Mouse (Mus musculus): Measurements from ENCODE around the gene Tnrc6c. TPM values are rescaled to one million over a fixed set of nuclear protein-coding genes. Genes with fewer than 3 reads are reported as not detected.

Gene Tnrc6c
- total and polyA plus RNA-seq, 2 experiments = 5.7 to 6.3 TPM

GRCm38 (mm10) chr11:117724604-117725301, 70.7 kb downstream of the Tnrc6c start:
- H3K27ac ChIP-seq (replicated peaks; ENCODE audit: insufficient read depth, low read depth, low read length) = no peak overlapping the region
- no peaks in the 10 kb centered on the region for H3K79me2 ChIP-seq (ENCODE audit: control insufficient read depth, insufficient read depth, low read length)
- no peak overlapping the region for H3K9ac ChIP-seq (ENCODE audit: low read depth, low read length)
- H3K4me3 ChIP-seq (ENCODE audit: insufficient read depth, low read depth, low read length) = no peak overlapping the region
- H3K27me3 ChIP-seq (ENCODE audit: control insufficient read depth, insufficient read depth, low read length) = no peaks in the 10 kb centered on the region
- peaks cover 11% of the 10 kb centered on the region; the same call in 1 of the 2 replicates for H3K4me1 ChIP-seq (ENCODE audit: control insufficient read depth, insufficient read depth, low read length)
- DNase-seq (ENCODE audit: extremely low read depth, low read depth, low spot score) = no peak
- TF ChIP-seq POLR2A (IDR thresholded peaks at IDR 0.05; ENCODE audit: extremely low read depth, insufficient read depth, low read length) (no peak), CTCF (IDR thresholded peaks at IDR 0.05; ENCODE audit: low read depth, low read length) (no peak)
- peaks cover 2% of the 10 kb centered on the region; the same call in 1 of the 2 replicates for H3K36me3 ChIP-seq (ENCODE audit: control insufficient read depth, insufficient read depth, low read length)
- WGBS = 83% methylated on average over 6 of the region's 6 CpGs

GRCm38 (mm10) chr11:117727031-117727430, 72.9 kb downstream of the Tnrc6c start:
- WGBS = 83% methylated on average over 4 of the region's 4 CpGs
- H3K79me2 ChIP-seq (ENCODE audit: control insufficient read depth, insufficient read depth, low read length) = no peaks in the 10 kb centered on the region
- no peaks in the 10 kb centered on the region for H3K36me3 ChIP-seq (ENCODE audit: control insufficient read depth, insufficient read depth, low read length)
- TF ChIP-seq POLR2A (IDR thresholded peaks at IDR 0.05; ENCODE audit: extremely low read depth, insufficient read depth, low read length) (no peak), CTCF (IDR thresholded peaks at IDR 0.05; ENCODE audit: low read depth, low read length) (no peak)
- no peak overlapping the region for H3K27ac ChIP-seq (replicated peaks; ENCODE audit: insufficient read depth, low read depth, low read length)
- H3K4me3 ChIP-seq (ENCODE audit: insufficient read depth, low read depth, low read length) = no peak overlapping the region
- no peak overlapping the region for H3K9ac ChIP-seq (ENCODE audit: low read depth, low read length)
- no peak for DNase-seq (ENCODE audit: extremely low read depth, low read depth, low spot score)
- H3K27me3 ChIP-seq (ENCODE audit: control insufficient read depth, insufficient read depth, low read length) = no peaks in the 10 kb centered on the region
- peaks cover 11% of the 10 kb centered on the region; the same call in 1 of the 2 replicates for H3K4me1 ChIP-seq (ENCODE audit: control insufficient read depth, insufficient read depth, low read length)

GRCm38 (mm10) chr11:117728245-117728644, 74.2 kb downstream of the Tnrc6c start:
- TF ChIP-seq CTCF (IDR thresholded peaks at IDR 0.05; ENCODE audit: low read depth, low read length) (no peak), POLR2A (IDR thresholded peaks at IDR 0.05; ENCODE audit: extremely low read depth, insufficient read depth, low read length) (no peak)
- H3K79me2 ChIP-seq (ENCODE audit: control insufficient read depth, insufficient read depth, low read length) = no peaks in the 10 kb centered on the region
- H3K4me3 ChIP-seq (ENCODE audit: insufficient read depth, low read depth, low read length) = no peak overlapping the region
- peaks cover 11% of the 10 kb centered on the region; the same call in 1 of the 2 replicates for H3K4me1 ChIP-seq (ENCODE audit: control insufficient read depth, insufficient read depth, low read length)
- no peaks in the 10 kb centered on the region for H3K27me3 ChIP-seq (ENCODE audit: control insufficient read depth, insufficient read depth, low read length)
- no peak overlapping the region for H3K9ac ChIP-seq (ENCODE audit: low read depth, low read length)
- DNase-seq (ENCODE audit: extremely low read depth, low read depth, low spot score) = no peak
- 83% methylated on average over 5 of the region's 5 CpGs for WGBS
- H3K27ac ChIP-seq (replicated peaks; ENCODE audit: insufficient read depth, low read depth, low read length) = no peak overlapping the region; the same call in 1 of the 2 replicates
- H3K36me3 ChIP-seq (ENCODE audit: control insufficient read depth, insufficient read depth, low read length) = no peaks in the 10 kb centered on the region

- DNase-seq (ENCODE audit: extremely low read depth, low read depth, low spot score) = peak; percentile 91
- H3K27me3 ChIP-seq (ENCODE audit: control insufficient read depth, insufficient read depth, low read length) = no peaks in the 10 kb centered on the region
- no peak overlapping the region for H3K4me3 ChIP-seq (ENCODE audit: insufficient read depth, low read depth, low read length)
- H3K27ac ChIP-seq (replicated peaks; ENCODE audit: insufficient read depth, low read depth, low read length) = peak overlapping the region; percentile 63
- H3K9ac ChIP-seq (ENCODE audit: low read depth, low read length) = no peak overlapping the region
- no peaks in the 10 kb centered on the region for H3K79me2 ChIP-seq (ENCODE audit: control insufficient read depth, insufficient read depth, low read length)
- TF ChIP-seq POLR2A (IDR thresholded peaks at IDR 0.05; ENCODE audit: extremely low read depth, insufficient read depth, low read length) (no peak), CTCF (IDR thresholded peaks at IDR 0.05; ENCODE audit: low read depth, low read length) (no peak)
- peaks cover 11% of the 10 kb centered on the region; the same call in 1 of the 2 replicates for H3K4me1 ChIP-seq (ENCODE audit: control insufficient read depth, insufficient read depth, low read length)
- no peaks in the 10 kb centered on the region for H3K36me3 ChIP-seq (ENCODE audit: control insufficient read depth, insufficient read depth, low read length)
- WGBS = 15% methylated on average over 1 of the region's 1 CpGs
These were observed 74.8 kb downstream of the Tnrc6c start for GRCm38 (mm10) chr11:117728841-117729240.

- TF ChIP-seq POLR2A (IDR thresholded peaks at IDR 0.05; ENCODE audit: extremely low read depth, insufficient read depth, low read length) = no peak
- no peak for TF ChIP-seq CTCF (IDR thresholded peaks at IDR 0.05; ENCODE audit: low read depth, low read length)
- H3K79me2 ChIP-seq (ENCODE audit: control insufficient read depth, insufficient read depth, low read length) = no peaks in the 10 kb centered on the region
- peaks cover 11% of the 10 kb centered on the region; the same call in 1 of the 2 replicates for H3K4me1 ChIP-seq (ENCODE audit: control insufficient read depth, insufficient read depth, low read length)
- 0 out of 2 replicates have a peak overlapping the region, but pooled peaks have one; percentile 9 for H3K9ac ChIP-seq (ENCODE audit: low read depth, low read length)
- no peak overlapping the region for H3K4me3 ChIP-seq (ENCODE audit: insufficient read depth, low read depth, low read length)
- H3K27ac ChIP-seq (replicated peaks; ENCODE audit: insufficient read depth, low read depth, low read length) = peak overlapping the region; percentile 52
- peaks cover 2% of the 10 kb centered on the region; the same call in 1 of the 2 replicates for H3K36me3 ChIP-seq (ENCODE audit: control insufficient read depth, insufficient read depth, low read length)
- DNase-seq (ENCODE audit: extremely low read depth, low read depth, low spot score) = peak; percentile 70
- H3K27me3 ChIP-seq (ENCODE audit: control insufficient read depth, insufficient read depth, low read length) = no peaks in the 10 kb centered on the region
- 19% methylated on average over 3 of the region's 3 CpGs for WGBS
These were observed 75.3 kb downstream of the Tnrc6c start for GRCm38 (mm10) chr11:117729341-117729740.
